Mouse (Mus musculus): ENCODE results near the gene Gm10282. TPM values are rescaled to one million over a fixed set of nuclear protein-coding genes. Genes with fewer than 3 reads are reported as not detected.

Gm10282 gene
- total RNA-seq, 2 experiments from 2014 or later, result 9.7 to 10.6 TPM

DNA sequence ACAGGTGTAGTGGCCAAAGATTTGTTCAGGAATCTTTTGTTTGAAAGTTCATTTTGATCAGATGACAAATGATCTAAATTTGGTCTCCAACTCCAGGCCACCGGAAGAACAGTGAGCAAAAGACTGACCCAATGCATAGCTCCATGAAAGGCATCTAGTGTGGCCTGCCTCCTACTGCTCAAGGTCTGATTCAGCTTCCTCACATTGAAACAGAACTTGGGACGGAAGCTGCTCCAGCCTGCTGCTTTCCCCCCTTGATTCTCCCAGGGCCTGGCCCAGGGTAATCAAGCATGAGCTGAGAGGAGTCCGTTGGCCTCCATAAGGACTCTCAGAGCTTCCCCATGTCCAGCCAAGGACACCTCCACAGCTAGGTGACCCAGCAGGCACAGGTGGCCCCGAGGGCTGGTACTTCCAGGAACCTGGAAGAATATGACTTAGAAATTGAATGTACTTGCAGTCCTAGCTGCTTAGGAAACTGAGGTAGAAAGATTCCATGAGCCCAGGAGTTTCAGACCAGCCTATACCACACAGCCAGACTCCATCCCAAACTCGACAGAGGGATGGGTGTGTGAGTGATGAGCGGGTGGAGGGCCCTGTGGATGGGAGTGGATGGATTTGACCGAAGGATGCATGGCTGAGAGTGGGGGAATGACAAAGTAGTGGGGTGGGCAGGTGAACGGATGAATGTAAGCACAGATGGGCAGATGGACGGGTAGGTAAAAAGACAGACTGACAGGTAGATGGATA is 4.2 kb downstream of the Gm10282 start:
- DNase-seq (ENCODE audit: low spot score in 2 of 2), result no peak

DNA sequence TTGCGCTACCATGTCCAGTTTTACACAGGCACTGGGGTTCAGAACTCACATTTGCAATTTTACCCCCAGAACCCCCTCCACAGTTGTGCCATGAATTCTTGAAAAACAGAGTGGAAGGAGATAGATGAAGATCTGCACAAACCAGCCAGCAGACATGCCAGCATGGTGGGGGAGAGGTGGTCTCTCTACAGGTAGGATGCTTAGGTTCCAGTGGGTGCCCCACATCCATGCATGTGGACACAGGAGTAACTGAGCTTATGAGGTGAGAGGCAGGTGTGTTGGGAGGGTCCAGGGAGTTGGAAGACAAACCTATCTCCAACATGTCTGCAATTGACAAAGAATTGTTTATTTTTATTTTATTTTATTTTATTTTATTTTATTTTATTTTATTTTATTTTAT is 6.1 kb downstream of the Gm10282 start:
- DNase-seq (ENCODE audit: low spot score in 2 of 2), result no peak

DNA sequence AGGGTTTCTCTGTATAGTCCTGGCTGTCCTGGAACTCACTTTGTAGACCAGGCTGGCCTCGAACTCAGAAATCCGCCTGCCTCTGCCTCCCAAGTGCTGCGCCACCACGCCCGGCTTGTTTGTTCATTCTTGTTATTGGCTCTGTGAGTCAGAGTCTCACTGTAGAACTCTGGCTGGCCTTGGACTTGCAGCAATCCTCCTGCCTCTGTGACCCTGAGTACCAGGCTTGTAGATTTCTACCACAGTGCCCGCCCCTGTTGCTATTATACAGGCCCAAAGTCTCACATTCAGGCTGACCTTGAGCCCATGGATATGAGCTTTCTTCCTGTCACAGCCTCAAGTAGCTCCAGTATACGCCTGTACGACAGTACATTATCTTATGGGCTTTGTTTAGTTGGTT is 8.5 kb downstream of the Gm10282 start:
- no peak for DNase-seq (ENCODE audit: low spot score in 2 of 2)

DNA sequence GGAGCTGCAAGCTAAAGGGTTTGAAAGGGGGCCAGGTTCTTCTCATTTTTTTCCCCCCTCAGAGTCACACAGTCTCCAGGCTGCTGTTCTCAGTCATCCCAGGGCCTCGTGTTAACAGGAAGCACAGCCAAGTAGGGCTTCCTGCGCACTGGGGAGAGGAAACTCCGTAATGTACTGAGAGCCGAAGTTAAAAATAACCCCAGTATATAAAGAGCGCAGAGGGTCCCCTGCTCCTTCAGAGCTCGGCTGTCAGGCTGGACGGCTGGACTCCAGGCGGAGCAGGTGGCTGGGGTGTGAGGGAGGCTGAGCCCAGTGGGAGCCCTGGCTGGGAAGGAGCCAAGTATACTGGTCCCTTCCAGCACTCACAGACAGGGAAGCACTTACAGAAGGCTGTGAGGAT is 9.4 kb downstream of the Gm10282 start:
- peak; percentile 63 to 72 for DNase-seq (ENCODE audit: low spot score in 2 of 2)

DNA sequence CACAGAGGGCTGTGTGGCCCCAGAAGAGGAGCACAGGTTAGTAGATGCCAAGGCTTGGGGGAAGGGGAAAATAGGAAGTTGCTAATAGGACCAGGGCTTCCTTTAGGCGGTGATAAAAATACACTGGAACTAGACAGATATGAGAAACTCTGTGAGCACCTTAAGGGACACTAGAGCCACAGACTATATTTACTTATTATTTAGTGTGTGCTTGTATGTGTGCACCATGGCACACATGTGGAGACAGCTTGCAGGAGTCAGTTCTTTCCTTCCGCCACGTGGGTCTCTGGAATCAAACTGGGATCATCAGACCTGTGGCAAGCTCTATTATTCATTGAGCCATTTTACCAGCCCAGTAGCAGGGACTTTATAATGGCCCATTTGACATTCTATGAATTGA is 9.9 kb downstream of the Gm10282 start:
- no peak for DNase-seq (ENCODE audit: low spot score in 2 of 2)

DNA sequence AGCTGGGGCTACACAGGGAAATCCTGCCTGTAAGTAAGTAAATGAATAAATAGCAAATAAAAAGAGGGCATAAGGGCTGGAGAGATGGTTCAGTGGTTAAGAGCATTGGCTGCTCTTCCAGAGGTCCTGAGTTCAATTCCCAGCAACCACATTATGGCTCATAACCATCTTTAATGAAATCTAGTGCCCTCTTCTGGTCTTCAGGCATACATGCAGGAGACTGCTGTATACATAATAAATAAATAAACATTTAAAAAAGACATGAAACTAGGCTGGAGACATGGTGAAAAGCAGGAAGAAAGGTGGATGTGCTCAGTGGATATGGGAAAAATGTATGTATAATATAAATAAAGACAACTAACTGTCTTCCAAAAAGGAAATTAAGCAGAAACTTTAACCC is 11.8 kb downstream of the Gm10282 start:
- DNase-seq (ENCODE audit: low spot score in 2 of 2), result no peak

DNA sequence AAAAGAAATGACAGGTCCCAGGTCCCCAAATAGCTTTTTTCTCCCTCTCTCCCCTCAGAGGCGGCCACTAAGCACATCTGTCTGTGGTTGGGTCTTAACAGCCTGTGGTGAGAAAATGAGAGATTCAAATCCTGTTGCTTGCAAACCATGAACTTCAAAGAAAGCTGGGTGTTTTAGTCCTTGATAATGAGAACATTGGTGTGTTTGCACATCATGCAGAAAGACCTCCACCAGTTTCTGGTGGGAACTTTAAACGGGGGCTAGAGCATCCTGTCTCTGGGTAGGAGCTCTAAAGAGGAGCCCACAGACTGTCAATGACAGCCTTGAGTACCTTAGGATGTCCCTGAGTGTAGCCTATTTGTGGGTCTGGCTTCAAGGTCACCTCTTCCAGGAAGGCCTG is 14.0 kb downstream of the Gm10282 start:
- DNase-seq (ENCODE audit: low spot score in 2 of 2), result no peak

DNA sequence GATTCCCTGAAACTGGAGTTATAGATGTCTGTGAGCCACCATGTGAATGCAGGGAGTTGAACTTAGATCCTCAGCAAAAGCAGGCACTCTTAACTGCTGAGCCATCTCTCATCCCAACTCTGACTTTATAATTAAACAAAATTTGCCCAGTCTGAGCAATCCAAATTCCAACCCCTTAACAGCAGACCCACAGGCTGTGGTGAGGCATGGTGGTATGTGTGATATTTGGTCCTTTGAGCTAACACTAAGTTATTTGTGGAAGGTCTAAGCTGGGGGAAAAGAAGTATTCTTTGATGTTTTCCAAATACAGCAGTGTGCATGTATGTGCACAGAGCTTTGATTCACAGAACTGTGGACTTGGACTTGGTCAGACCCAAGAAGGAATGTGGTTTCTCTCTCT is 16.0 kb downstream of the Gm10282 start:
- DNase-seq (ENCODE audit: low spot score in 2 of 2), result no peak

DNA sequence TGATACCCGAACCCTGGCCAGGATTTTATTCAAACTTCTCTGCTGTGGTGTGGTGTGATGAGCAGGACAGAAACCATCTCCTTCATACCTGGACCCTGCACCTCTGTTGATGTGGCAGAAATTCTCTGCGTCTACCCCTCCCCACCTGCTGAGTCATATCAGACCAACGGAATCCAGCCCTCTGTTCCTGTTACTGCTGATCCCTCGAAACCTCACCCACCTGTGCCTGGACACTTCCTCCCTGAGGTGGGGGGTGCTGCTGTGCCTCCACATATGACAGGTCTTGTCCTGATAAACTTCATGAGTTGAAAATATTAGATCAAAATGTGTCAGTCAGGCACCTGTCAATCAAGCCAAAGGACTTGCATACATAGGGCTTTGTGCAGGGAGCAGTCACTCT is 19.8 kb downstream of the Gm10282 start:
- no peak for DNase-seq (ENCODE audit: low spot score in 2 of 2)

DNA sequence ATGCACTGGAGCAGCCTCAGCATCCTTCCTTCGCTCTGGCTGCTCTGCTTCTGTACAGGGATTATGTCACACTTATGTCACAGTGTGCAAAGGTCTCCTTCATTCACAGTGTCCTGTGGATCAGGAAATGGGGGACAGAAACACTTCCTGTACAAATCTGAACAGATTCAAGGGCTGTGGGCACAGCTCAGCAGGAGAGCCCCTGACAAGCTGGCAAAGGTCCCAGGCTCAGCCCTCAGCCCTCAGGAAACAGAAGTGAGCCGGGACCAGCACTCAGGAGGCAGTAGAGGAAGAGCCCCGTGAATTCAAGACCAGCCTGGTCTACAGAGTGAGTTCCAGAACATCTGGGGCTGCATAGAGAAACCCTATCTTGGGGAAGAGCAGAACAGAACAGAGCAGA is 23.4 kb downstream of the Gm10282 start:
- no peak for DNase-seq (ENCODE audit: low spot score in 2 of 2)

DNA sequence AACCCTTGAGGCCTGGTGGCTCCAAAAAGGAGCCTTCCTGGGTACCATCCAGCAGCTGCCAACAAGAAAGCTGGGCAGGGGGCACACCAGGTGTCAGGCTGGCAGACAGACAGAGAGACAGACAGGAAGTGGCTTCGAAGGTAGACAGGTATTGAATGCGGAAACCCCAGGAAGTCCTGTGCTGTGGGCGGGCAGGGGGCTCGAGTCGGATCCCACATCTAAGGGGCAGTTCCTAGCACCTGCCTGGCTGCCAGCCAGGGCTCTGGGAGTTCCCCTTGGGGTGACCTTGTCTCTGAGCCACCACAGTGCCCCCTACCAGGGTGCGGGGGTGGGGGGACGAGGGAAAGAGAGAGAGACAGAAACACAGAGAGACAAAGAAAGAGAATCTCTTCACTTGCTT is 25.9 kb downstream of the Gm10282 start:
- no peak for DNase-seq (ENCODE audit: low spot score in 2 of 2)

DNA sequence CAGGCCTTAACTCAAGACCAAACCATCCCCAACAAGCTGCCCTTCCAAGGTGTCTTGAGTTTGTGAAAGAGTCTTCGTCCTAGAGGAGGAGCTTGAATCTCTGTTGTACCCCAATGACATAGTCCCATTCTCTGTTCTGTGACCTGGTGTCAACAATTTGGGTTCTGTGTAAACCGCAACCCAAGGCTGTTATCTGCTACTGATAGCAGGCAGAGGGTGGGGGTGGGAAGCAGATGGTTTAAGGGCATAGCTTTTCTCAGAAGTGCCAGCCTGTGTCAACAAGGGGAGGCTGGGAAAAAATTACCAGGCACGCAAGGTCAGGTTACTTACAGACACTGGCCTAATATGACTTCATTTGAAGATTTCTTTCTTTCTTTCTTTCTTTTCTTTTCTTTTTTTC is 27.8 kb downstream of the Gm10282 start:
- no peak for DNase-seq (ENCODE audit: low spot score in 2 of 2)

DNA sequence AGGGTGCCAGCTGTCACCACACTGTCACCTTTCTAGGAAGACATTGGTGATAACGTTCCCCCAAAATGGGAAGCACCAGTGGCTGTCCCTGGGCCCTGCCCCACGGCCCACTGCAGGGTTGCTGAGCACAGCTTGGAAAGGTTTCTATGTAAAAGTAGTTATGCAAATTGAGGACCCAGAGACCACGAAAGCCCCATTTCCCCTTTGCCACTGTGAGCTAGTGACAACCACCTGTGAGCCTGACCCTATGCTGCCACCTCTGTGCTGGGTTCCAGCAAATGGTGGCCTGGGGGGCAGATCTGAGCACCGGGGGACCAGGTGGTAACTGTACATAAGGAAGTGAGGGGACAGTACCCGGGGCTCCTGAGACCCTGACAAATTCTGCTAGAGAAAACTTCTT is 31.3 kb downstream of the Gm10282 start:
- DNase-seq (ENCODE audit: low spot score in 2 of 2), result no peak

DNA sequence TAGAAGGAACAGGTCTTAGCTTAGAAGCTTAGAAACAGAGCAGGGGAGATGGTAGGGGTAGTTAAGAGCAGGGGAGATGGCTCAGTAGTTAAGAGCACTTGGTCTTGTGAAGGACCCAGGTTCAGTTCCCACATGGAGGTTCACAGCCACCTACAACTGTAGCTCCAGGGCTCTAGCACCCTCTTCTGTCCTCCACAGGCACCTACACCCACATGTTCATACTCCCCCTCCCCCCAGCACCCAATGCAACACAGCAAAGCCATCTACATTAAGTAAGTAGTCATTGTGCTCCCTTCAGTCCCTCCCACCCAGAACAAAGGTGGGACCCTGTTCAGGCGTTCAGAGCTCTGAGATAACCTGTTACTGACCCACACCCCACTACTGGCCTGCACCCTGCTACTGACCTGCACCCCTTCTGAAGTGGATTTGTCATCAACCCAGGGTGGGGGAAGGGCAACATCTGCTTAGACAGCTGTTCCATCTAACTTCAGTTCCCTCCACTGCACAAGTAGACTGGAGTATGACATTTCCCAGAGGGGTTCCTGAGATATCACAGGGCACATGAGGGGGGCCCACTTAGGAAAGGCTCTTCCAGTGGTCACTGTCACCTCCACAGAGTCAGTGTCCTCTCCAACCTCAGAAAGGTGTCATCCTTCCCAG is 31.8 kb downstream of the Gm10282 start:
- DNase-seq (ENCODE audit: low spot score in 2 of 2), result no peak

DNA sequence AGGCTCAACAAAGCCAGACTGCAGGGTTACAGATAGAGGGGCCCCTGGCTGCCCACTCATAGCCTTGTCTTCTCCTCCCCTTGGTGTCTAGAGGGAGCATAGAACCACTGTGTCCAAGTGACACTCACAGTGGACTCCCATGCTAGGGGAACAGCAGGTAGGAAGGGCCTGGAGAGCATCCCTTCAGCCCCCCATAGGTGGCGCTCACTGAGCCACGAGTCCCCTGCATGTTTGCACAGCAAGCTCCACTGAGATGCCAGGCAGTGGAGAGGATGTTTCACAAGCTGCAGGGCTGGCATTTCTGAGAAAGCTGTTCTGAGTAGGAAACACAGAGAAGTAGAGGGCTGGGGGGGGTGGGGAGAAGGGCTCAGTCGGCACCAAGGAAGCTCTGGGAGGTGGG is 32.7 kb downstream of the Gm10282 start:
- DNase-seq (ENCODE audit: low spot score in 2 of 2), result peak; percentile 44 to 60

DNA sequence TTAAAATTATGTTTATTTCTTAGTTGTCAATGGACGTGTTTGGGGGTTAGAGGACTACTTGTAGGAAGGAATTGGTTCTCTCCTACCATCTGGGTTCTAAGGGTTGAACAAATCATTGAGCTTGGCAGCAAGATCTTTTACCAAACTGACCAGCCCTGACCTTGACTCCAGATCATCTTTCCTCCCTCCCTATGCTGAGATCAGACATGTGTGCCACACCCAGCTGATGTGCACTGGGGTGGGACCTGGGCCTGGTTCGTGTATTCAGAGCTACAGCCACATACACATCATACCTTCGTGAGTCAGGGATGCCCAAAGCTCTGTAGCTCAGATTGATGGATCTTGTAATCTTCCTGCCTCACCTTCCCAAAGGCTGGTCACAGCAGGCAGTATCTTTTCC is 33.4 kb downstream of the Gm10282 start:
- DNase-seq (ENCODE audit: low spot score in 2 of 2), result no peak

DNA sequence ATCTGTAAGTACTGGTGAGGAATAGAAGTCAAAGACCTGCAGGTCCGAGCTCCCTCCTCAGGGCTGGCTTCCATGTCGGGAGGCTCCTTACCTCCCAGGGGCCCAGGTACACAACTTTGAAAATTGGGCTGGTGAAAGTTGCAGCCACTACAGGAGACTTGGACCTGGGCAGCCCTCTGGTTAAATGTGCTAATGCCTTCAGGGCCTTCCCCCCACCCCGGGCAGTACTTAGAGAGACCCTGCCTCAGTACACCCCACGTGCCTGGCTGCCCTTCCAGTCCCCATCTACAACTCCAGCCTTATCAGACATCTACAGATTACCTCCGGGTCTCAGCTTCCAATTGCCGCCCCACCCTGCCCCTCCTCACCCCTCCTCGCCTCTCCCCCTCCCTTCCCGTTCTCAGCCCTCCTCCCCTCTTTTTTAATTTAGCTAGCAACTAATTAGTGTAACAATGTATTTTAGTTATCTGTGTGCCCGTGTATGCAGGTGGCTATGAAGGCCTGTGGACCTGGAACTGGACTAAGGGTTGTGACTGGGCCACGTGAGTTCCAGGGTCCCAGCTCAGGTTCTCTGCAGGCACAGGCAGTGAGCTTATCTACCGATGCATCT is 33.9 kb downstream of the Gm10282 start:
- no peak for DNase-seq (ENCODE audit: low spot score in 2 of 2)

DNA sequence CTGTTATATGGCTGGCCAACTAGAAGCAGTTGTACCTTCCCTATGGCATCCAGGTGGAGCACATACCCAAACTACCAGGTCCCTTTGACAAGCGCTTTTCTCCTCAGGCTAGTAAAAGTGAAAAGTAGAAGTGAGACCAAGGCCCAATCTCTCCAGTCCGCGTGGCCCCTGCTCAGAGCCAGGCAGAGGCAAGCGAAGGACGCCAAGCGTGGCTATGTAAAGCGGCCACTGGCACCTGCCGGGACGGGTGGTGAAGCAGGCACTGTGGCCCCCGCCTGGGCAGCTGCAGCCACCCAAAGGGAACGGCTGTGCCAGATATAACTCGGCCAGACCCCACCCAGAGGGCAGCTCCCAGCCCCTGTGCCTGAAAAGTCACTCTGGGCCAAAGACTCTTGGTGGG is 34.5 kb downstream of the Gm10282 start:
- DNase-seq (ENCODE audit: low spot score in 2 of 2), result no peak

DNA sequence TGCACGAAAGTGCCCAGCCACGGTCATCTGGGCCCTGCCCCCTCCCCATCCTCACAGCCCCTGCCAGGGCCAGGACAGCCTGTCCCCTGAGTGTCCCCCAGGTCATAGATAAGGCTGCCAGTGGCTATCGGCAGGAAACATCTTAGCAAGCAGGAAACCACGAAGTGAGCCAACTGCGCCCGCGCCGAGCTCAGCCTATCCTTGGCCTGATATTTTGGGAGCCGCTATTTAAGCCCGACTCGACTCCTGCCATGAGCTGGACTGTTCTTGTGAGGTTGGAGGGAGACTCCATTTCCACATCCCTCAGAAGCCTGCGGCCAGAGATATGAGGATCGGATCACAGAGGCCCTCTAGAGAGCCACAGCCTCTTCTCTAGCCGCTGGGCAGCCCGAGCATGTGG is 36.7 kb downstream of the Gm10282 start:
- no peak for DNase-seq (ENCODE audit: low spot score in 2 of 2)

DNA sequence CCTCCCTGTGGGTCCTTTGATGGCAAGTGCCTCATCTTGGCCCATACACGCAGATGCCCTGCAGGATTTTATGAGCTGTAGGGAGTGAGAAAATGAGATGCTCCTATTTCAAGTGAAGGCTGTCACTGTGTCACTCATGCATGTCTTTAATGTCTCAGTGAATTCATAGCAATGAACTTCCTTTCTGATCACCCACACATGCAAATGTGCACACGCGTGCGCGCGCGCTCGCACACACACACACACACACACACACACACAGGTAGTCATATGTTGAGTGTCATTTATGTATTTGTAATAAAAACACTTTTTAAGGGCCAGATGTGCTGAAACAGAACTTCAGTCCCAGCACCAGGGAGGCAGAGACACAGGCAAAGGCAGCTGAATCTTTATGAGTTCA is 38.0 kb downstream of the Gm10282 start:
- DNase-seq (ENCODE audit: low spot score in 2 of 2), result no peak

DNA sequence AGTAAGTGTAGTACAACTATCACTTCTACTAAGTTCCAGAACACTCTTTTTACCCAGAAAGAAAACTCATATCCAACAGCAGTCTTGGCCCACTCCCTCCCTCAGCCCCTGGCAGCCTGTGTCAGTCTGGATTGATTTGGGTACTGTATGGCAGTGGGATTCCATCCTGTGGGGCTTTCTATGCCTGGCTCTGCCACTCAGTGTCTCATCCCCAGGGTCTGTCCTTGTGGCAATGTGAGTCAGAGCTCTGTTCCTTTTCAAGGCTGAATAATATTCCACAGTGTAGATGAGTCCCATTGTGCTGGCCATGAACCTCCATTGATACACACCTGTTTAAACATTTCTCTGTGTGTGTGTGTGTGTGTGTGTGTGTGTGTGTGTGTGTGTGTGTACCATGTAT is 38.4 kb downstream of the Gm10282 start:
- no peak for DNase-seq (ENCODE audit: low spot score in 2 of 2)

DNA sequence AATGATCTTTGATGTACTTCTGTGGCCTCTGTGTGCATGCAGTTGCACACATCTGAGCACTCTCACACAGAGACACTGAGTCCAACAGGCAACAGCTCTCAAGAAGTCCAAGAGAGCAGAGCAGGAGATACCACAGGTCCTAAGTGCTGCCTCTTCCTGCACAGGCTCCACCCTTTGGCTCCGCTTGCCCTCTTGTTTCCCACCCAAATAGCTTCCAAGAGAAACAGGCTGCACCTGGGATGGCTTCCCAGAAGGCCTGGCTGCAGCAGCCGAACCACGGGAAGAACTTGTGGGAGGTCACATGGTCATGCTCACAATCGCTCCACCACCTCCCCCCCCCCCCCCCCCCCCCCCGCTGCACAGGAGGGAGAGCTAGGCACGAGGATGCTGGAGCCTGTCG is 39.7 kb downstream of the Gm10282 start:
- no peak for DNase-seq (ENCODE audit: low spot score in 2 of 2)

DNA sequence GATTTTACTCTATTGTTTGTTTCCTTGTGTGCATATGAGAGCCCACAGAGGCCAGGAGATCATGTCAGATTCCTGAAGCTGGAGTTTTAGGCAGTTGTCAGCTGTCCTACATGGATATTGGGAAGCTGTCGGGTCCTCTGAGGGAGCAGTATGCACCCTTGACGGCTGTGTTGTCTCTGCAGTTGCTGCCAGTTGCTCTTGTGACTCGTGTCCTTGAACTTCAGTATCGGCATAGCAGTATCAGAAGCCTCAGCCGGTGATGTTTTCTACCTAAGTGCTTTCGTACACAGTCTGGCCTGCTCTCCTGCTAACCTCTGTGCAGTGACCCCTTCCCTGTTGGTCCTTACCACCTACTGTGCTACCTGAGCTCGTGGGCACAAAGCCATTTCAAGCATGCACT is 41.6 kb downstream of the Gm10282 start:
- no peak for DNase-seq (ENCODE audit: low spot score in 2 of 2)
